Mouse (Mus musculus) hindbrain, postnatal 0 days (tissue): Measurements from ENCODE around the gene Mms19. TPM values are rescaled to one million over a fixed set of nuclear protein-coding genes. Genes with fewer than 3 reads are reported as not detected.

Source experiments
- ATAC-seq: fragments of 200-750 bp; cut with Nextera tagmentation; 2 replicates; pipeline ENCODE4 v1.8.0; 2017; ENCODE audit warnings: mild to moderate bottlenecking, moderate TSS enrichment, moderate library complexity
- DNase-seq: peaks from one replicate; pipeline ENCODE4 v3.0.0-alpha.2; 2015; ENCODE audit warnings: low spot score
- H3K27ac ChIP-seq: fragments of 300-500 bp; sonication (generic); 2 replicates; pipeline ENCODE4 v1.5.1; 2014; ENCODE audit warnings: mild to moderate bottlenecking
- H3K27me3 ChIP-seq: fragments of 300-500 bp; sonication (generic); 2 replicates; pipeline ENCODE4 v1.6.1; 2014; ENCODE audit warnings: low read length, mixed read lengths; ENCODE audit not compliant: insufficient read depth
- H3K36me3 ChIP-seq: fragments of 300-500 bp; sonication (generic); 2 replicates; pipeline ENCODE4 v1.6.1; 2014; ENCODE audit warnings: low read length, mixed read lengths; ENCODE audit not compliant: insufficient read depth
- H3K4me1 ChIP-seq: fragments of 300-500 bp; sonication (generic); 2 replicates; pipeline ENCODE4 v1.6.1; 2014; ENCODE audit warnings: antibody characterized with exemption, low read length, mixed read lengths; ENCODE audit not compliant: insufficient read depth
- H3K4me2 ChIP-seq: fragments of 300-500 bp; sonication (generic); 2 replicates; pipeline ENCODE4 v1.6.1; 2014; ENCODE audit warnings: low read depth, mild to moderate bottlenecking, low read length, moderate library complexity, mixed read lengths
- H3K4me3 ChIP-seq: fragments of 300-500 bp; sonication (generic); 2 replicates; pipeline ENCODE4 v1.5.1; 2014; ENCODE audit warnings: low read length
- H3K9ac ChIP-seq: fragments of 300-500 bp; sonication (generic); replicated peaks from 2 replicates; pipeline ENCODE4 v1.6.1; 2014; ENCODE audit warnings: mild to moderate bottlenecking, low read length, moderate library complexity, mixed read lengths
- H3K9me3 ChIP-seq: fragments of 300-500 bp; sonication (generic); 2 replicates; pipeline ENCODE4 v1.6.1; 2016; ENCODE audit warnings: low read length, mixed read lengths
- CTCF ChIP-seq: IDR thresholded peaks from 2 replicates; pipeline ENCODE4 v1.5.1; 2016; ENCODE audit warnings: antibody characterized with exemption, control low read depth, low read depth
- WGBS: fragments of 180-500 bp; shearing (Covaris S2); extraction: QIAGEN DNeasy Blood & Tissue Kit; methylation state at CpG from one replicate; pipeline ENCODE4 v1.1.7; 2014; 5-methylcytosine and 5-hydroxymethylcytosine counted together
- polyA plus RNA-seq: library from polyadenylated mRNA; unstranded; fragments of >200 nt; fragmentation: Nextera tagmentation; extraction: Ambion mirVana; gene quantifications from 2 replicates; pipeline ENCODE4 v1.2.1, GENCODE M21; 2015
- total RNA-seq: library from RNA; depleted of rRNA; stranded (reverse); fragments of >200 nt; gene quantifications from 2 replicates; pipeline ENCODE4 v1.2.3, GENCODE M21; 2014; rRNA removed

The Mms19 gene
- total and polyA plus RNA-seq, 2 experiments from 2014 or later: 28.8 to 54.8 TPM

DNA sequence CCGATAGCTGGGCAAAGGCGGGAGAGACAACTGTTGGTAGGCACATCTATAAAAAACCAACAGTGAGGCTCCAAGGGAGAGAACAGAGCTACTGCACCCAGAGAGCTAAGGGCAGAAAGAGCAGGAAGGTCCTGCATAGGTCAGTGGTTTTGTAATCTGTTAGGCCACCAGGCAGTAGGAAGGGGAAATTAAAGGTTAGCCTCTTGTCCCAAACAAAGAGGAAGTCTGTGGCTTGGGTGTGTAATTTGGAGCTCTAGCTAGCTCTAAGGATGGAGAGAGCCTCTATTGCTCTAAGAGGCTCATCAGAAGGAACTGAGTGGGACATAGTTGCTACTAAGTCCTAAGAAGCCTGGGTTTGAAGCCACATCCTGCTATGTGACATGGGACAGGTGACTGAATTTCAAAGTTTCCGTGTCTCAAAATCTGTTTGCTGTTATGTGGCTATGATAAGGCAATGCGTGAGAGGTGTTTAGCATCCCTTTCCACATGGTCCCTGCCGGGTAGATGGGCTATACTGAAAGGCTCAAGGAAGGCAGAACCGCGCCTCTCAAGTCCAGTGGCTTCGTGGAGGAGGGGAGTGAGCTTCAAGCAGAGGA lies 80.4 kb downstream of the Mms19 start:
- Histone ChIP-seq H3K4me3 (no peak overlapping the region), H3K4me1 (no peaks in the 10 kb centered on the region), H3K9me3 (no peaks in the 10 kb centered on the region), H3K4me2 (no peak overlapping the region), H3K27me3 (no peaks in the 10 kb centered on the region), H3K36me3 (no peaks in the 10 kb centered on the region), H3K27ac (no peak overlapping the region), H3K9ac (no peak overlapping the region)
- DNase-seq (no peak), ATAC-seq (no peak)
- TF ChIP-seq CTCF: no peak
- WGBS: 82% methylated on average over 8 of the region's 8 CpGs

- no peak overlapping the region for H3K9ac ChIP-seq
- H3K36me3 ChIP-seq: no peaks in the 10 kb centered on the region
- no peaks in the 10 kb centered on the region for H3K9me3 ChIP-seq
- WGBS: 51% methylated on average over 4 of the region's 4 CpGs
- DNase-seq (peak; percentile 68), ATAC-seq (no peak)
- TF ChIP-seq CTCF: peak; percentile 73
- no peak overlapping the region for H3K27ac ChIP-seq
- no peak overlapping the region for H3K4me2 ChIP-seq
- peaks cover 4% of the 10 kb centered on the region; the same call in 1 of the 2 replicates for H3K4me1 ChIP-seq
- H3K4me3 ChIP-seq: no peak overlapping the region
- H3K27me3 ChIP-seq: no peaks in the 10 kb centered on the region
Measured at GRCm38 (mm10) chr19:41898860-41899259, 82.1 kb downstream of the Mms19 start.

GRCm38 (mm10) chr19:41896319-41896711 lies 84.6 kb downstream of the Mms19 start:
- DNase-seq (no peak), ATAC-seq (peak; percentile 50; the same call in 1 of the 2 replicates)
- Histone ChIP-seq H3K4me2 (peak overlapping the region; percentile 84), H3K4me1 (peaks cover 4% of the 10 kb centered on the region; the same call in 1 of the 2 replicates), H3K27me3 (no peaks in the 10 kb centered on the region), H3K27ac (no peak overlapping the region), H3K9ac (peak overlapping the region; percentile 59; the same call in 1 of the 2 replicates), H3K9me3 (no peaks in the 10 kb centered on the region), H3K4me3 (peak overlapping the region; percentile 70), H3K36me3 (peaks cover 6% of the 10 kb centered on the region; the same call in 1 of the 2 replicates)
- 14% methylated on average over 18 of the region's 18 CpGs for WGBS
- no peak for TF ChIP-seq CTCF

GRCm38 (mm10) chr19:41895460-41896318 lies 85.3 kb downstream of the Mms19 start, which contains the start of gene Rrp12:
TSS of gene Rrp12 (minus strand) at chr19:41896173.
- peaks cover 6% of the 10 kb centered on the region; the same call in 1 of the 2 replicates for H3K36me3 ChIP-seq
- H3K4me3 ChIP-seq: peak within 1 kb of the TSS; percentile 70
- H3K4me1 ChIP-seq: peaks cover 4% of the 10 kb centered on the region; the same call in 1 of the 2 replicates
- ATAC-seq: peak; percentile 97
- H3K9me3 ChIP-seq: no peaks in the 10 kb centered on the region
- H3K27ac ChIP-seq: peak within 1 kb of the TSS; percentile 32; the same call in 1 of the 2 replicates
- no peaks in the 10 kb centered on the region for H3K27me3 ChIP-seq
- DNase-seq: peak; percentile 94
- TF ChIP-seq CTCF: no peak
- H3K4me2 ChIP-seq: peak within 1 kb of the TSS; percentile 84
- peak within 1 kb of the TSS; percentile 59 for H3K9ac ChIP-seq
- WGBS: 1% methylated on average over 46 of the region's 46 CpGs

GRCm38 (mm10) chr19:41894959-41895358 lies 86.0 kb downstream of the Mms19 start:
- Histone ChIP-seq H3K9ac (no peak overlapping the region), H3K4me3 (peak overlapping the region; percentile 70), H3K4me2 (peak overlapping the region; percentile 84), H3K9me3 (no peaks in the 10 kb centered on the region), H3K27me3 (no peaks in the 10 kb centered on the region), H3K4me1 (peaks cover 4% of the 10 kb centered on the region; the same call in 1 of the 2 replicates), H3K27ac (no peak overlapping the region), H3K36me3 (peaks cover 11% of the 10 kb centered on the region)
- DNase-seq (no peak), ATAC-seq (no peak)
- WGBS: 44% methylated on average over 7 of the region's 7 CpGs
- no peak for TF ChIP-seq CTCF

Other genes with a start within 250 kb of the Mms19 start
- gene Slit1, start 237.5 kb downstream of the Mms19 start, total RNA-seq: 69.2 and 78.5 TPM in 2 replicates
- gene Slit1, start 237.5 kb downstream of the Mms19 start, polyA plus RNA-seq: 10.8 and 13.3 TPM in 2 replicates
- gene Arhgap19, start 179.1 kb downstream of the Mms19 start, total RNA-seq: 5.4 and 5.5 TPM in 2 replicates
- 3.9 and 4.4 TPM in 2 replicates for gene Arhgap19, start 179.1 kb downstream of the Mms19 start, polyA plus RNA-seq
- gene Frat1, start 151.2 kb downstream of the Mms19 start, total RNA-seq: 26.6 and 33.8 TPM in 2 replicates
- gene Frat1, start 151.2 kb downstream of the Mms19 start, polyA plus RNA-seq: 24.4 and 27.0 TPM in 2 replicates
- 9.0 and 13.2 TPM in 2 replicates for gene Frat2, start 133.0 kb downstream of the Mms19 start, total RNA-seq
- 5.8 and 7.3 TPM in 2 replicates for gene Frat2, start 133.0 kb downstream of the Mms19 start, polyA plus RNA-seq
- 19.2 and 21.9 TPM in 2 replicates for gene Rrp12, start 85.0 kb downstream of the Mms19 start, total RNA-seq
- gene Rrp12, start 85.0 kb downstream of the Mms19 start, polyA plus RNA-seq: 11.9 and 12.3 TPM in 2 replicates
- 539 and 558 TPM in 2 replicates for gene Pgam1, start 69.2 kb downstream of the Mms19 start, total RNA-seq
- 629 and 638 TPM in 2 replicates for gene Pgam1, start 69.2 kb downstream of the Mms19 start, polyA plus RNA-seq
- gene Exosc1, start 47.7 kb downstream of the Mms19 start, total RNA-seq: 13.5 and 21.1 TPM in 2 replicates
- 64.8 and 69.4 TPM in 2 replicates for gene Exosc1, start 47.7 kb downstream of the Mms19 start, polyA plus RNA-seq
- gene Zdhhc16, start 47.7 kb downstream of the Mms19 start, total RNA-seq: 65.1 and 73.7 TPM in 2 replicates
- gene Zdhhc16, start 47.7 kb downstream of the Mms19 start, polyA plus RNA-seq: 81.9 and 89.4 TPM in 2 replicates
- 19.9 and 22.4 TPM in 2 replicates for gene Ubtd1, start 606 bp upstream of the Mms19 start, total RNA-seq
- gene Ubtd1, start 606 bp upstream of the Mms19 start, polyA plus RNA-seq: 13.4 and 14.1 TPM in 2 replicates
- gene Ankrd2, start 54.8 kb upstream of the Mms19 start, total RNA-seq: 0.42 TPM in 1 of 2 replicates, not detected in the other
- 0.97 and 1.5 TPM in 2 replicates for gene Ankrd2, start 54.8 kb upstream of the Mms19 start, polyA plus RNA-seq
- 2.2 and 3.6 TPM in 2 replicates for gene Hoga1, start 64.5 kb upstream of the Mms19 start, total RNA-seq
- 3.9 and 4.6 TPM in 2 replicates for gene Hoga1, start 64.5 kb upstream of the Mms19 start, polyA plus RNA-seq
- gene 4933411K16Rik, start 71.1 kb upstream of the Mms19 start, total RNA-seq: 0.61 and 1.6 TPM in 2 replicates
- gene 4933411K16Rik, start 71.1 kb upstream of the Mms19 start, polyA plus RNA-seq: not detected in 2 replicates
- 42.9 and 48.5 TPM in 2 replicates for gene Morn4, start 105.2 kb upstream of the Mms19 start, total RNA-seq
- gene Morn4, start 105.2 kb upstream of the Mms19 start, polyA plus RNA-seq: 98.0 and 108 TPM in 2 replicates
- gene Pi4k2a, start 109.3 kb upstream of the Mms19 start, total RNA-seq: 18.3 and 21.7 TPM in 2 replicates
- 33.9 and 36.4 TPM in 2 replicates for gene Pi4k2a, start 109.3 kb upstream of the Mms19 start, polyA plus RNA-seq
- gene Avpi1, start 147.9 kb upstream of the Mms19 start, total RNA-seq: 13.5 and 23.7 TPM in 2 replicates
- gene Avpi1, start 147.9 kb upstream of the Mms19 start, polyA plus RNA-seq: 16.4 and 18.0 TPM in 2 replicates
- 14.0 and 16.5 TPM in 2 replicates for gene Marveld1, start 166.2 kb upstream of the Mms19 start, total RNA-seq
- gene Marveld1, start 166.2 kb upstream of the Mms19 start, polyA plus RNA-seq: 2.8 and 3.2 TPM in 2 replicates
- 90.9 and 95.0 TPM in 2 replicates for gene Zfyve27, start 182.8 kb upstream of the Mms19 start, total RNA-seq
- 45.1 and 48.9 TPM in 2 replicates for gene Zfyve27, start 182.8 kb upstream of the Mms19 start, polyA plus RNA-seq
- gene Sfrp5, start 221.1 kb upstream of the Mms19 start, total RNA-seq: 1.2 and 1.8 TPM in 2 replicates
- 1.6 and 2.0 TPM in 2 replicates for gene Sfrp5, start 221.1 kb upstream of the Mms19 start, polyA plus RNA-seq